Mouse (Mus musculus) MEL (cell line): ENCODE measurements around the gene Txndc8.

Experiments used
- CTCF ChIP-seq, 3 experiments: IDR thresholded peaks in 2 of 3; conservative IDR thresholded peaks in 1 of 3; 2 replicates each; pipeline ENCODE4 v1.5.1; 2011 to 2012; ENCODE audit warnings: low read length in 3 of 3, low read depth in 2 of 3, mild to moderate bottlenecking in 2 of 3, improper control_type of control experiment in 1 of 3, inconsistent platforms in 1 of 3, mixed read lengths in 1 of 3, moderate library complexity in 1 of 3; ENCODE audit not compliant: control insufficient read depth in 1 of 3, insufficient read depth in 1 of 3, poor library complexity in 1 of 3, severe bottlenecking in 1 of 3
- EP300 ChIP-seq, 2 experiments: IDR thresholded peaks; 2 replicates each; pipeline ENCODE4 v1.6.1; 2011; ENCODE audit warnings: improper control_type of control experiment in 2 of 2, low read length in 2 of 2, low read depth in 1 of 2, mild to moderate bottlenecking in 1 of 2

GRCm38 (mm10) chr4:57965516-57965915 is 43.4 kb downstream of the Txndc8 start:
- TF ChIP-seq CTCF (IDR thresholded peaks at IDR 0.05 in 2 of 3, conservative IDR thresholded peaks at IDR 0.05 in 1 of 3; ENCODE audit: control insufficient read depth in 1 of 3, insufficient read depth in 1 of 3, low read depth in 2 of 3, low read length in 3 of 3, poor library complexity in 1 of 3, severe bottlenecking in 1 of 3) (no peak), EP300 (IDR thresholded peaks at IDR 0.05; ENCODE audit: low read depth in 1 of 2, low read length in 2 of 2) (no peak)
